Mouse (Mus musculus) small intestine, adult 2 months (tissue): ENCODE data around the gene Zmynd8.

Source experiments
- CTCF ChIP-seq: fragments of 200-500 bp; IDR thresholded peaks from 2 replicates; pipeline ENCODE4 v1.5.1; 2012; ENCODE audit warnings: low read depth, mild to moderate bottlenecking, control low read depth, inconsistent platforms, low read length, moderate library complexity, mixed read lengths; ENCODE audit not compliant: insufficient replicate concordance, insufficient read length; ENCODE audit errors: extremely low read depth
- POLR2A ChIP-seq: fragments of 200-500 bp; IDR thresholded peaks from 2 replicates; pipeline ENCODE4 v1.6.1; 2012; ENCODE audit warnings: low read depth, mild to moderate bottlenecking, control low read depth, inconsistent platforms, low read length, moderate library complexity

DNA sequence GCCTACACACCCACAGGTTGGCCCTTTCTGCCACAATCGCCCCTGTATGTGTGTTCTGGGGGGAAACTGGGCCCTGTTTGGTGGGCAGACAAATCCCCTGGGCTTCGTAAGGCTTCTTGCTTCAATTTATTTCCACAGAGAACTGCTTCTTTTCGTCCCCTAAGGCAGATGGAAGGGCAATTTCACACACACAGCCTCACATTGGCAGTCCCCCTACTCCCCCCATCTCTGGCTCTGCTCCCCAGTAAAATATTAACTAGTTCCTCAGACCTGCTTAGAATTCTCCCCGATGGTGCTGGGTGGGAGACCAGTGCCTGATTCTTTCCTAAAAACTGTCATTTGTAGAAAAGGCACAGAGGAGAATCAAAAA, 12.9 kb downstream of the Zmynd8 start:
- TF ChIP-seq CTCF (no peak; the same call in 1 of the 2 replicates), POLR2A (no peak)
